ENCODE assay signal across 8 mouse cellular contexts in the genomic region with DNA sequence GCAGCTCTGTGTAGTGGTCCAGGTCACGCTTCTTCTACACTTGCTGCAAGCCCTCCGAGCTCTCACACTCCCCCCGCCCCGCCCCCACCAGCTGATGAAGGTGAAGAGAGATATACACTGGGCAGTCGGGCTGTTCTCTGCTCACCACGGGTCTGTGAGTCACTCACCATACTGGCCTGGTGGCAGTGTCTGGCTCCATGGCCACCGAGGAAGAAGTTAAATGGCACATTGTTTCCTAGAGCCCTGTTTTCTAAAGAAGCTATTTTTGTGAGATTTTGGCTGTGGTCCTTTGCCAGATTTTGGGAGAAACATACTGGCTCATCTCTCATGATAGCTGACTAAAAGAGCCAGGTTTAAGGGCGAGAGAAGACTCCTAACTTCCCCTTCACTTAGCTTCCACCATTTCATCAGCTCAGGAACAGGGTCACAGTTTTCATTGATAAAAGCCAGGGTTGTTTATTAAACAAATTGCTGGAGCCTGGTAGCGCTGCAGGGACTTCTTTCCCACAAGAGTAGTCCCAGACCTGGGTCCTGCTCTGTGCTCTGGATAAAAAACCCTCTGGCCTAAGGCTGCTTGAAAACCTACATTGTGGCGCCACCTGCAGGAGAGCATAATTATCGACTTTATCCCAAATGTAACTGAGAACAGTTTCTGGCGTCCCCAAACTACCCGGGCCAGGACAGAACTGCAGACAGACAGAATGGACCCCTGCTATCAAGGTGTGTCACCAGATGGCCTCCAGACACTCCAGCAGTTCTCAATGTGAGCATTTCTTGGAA. TPM values are rescaled to one million over a fixed set of nuclear protein-coding genes. Genes with fewer than 3 reads are reported as not detected.
DNase-seq lines count a peak whose midpoint lies in the region; ATAC-seq and TF ChIP-seq lines count a peak whose summit lies in the region.

No protein-coding gene starts in this region.

- DNase-seq in forebrain, embryonic 10.5 days (ENCODE audit: extremely low spot score, low spot score) = peak; percentile 71
- peak; percentile 71 for DNase-seq in adrenal gland, postnatal 25 days
- DNase-seq in embryo, embryonic 11.5 days (ENCODE audit: low read depth, low spot score) = peak; percentile 56
- peak; percentile 87 for DNase-seq in heart, postnatal 4 days
- DNase-seq in layer of hippocampus, postnatal 25 days (ENCODE audit: extremely low spot score in 1 of 2, low spot score in 1 of 2) = peak; percentile 76 to 93
- peak; percentile 88 for DNase-seq in lung, postnatal 14 days

- 39% methylated on average over 13 of the region's 13 CpGs for WGBS in forebrain, embryonic 10.5 days
- WGBS in forebrain, embryonic 13.5 days = 40% methylated on average over 13 of the region's 13 CpGs

- no peak for TF ChIP-seq POLR2A in testis, adult 2 months (IDR thresholded peaks at IDR 0.05; ENCODE audit: control insufficient read depth, low read depth, low read length)

- no peaks in the 10 kb centered on the region for H3K9me3 ChIP-seq in forebrain, embryonic 10.5 days
- H3K9me3 ChIP-seq in forebrain, embryonic 13.5 days (replicated peaks) = no peaks in the 10 kb centered on the region

- H3K4me2 ChIP-seq in forebrain, embryonic 13.5 days = no peak overlapping the region

- H3K4me3 ChIP-seq in forebrain, embryonic 10.5 days = no peak overlapping the region
- H3K4me3 ChIP-seq in forebrain, embryonic 13.5 days = no peak overlapping the region
- no peak overlapping the region for H3K4me3 ChIP-seq in testis, adult 2 months (ENCODE audit: control insufficient read depth, low read depth, low read length)

- H3K36me3 ChIP-seq in forebrain, embryonic 10.5 days (replicated peaks) = no peaks in the 10 kb centered on the region
- no peaks in the 10 kb centered on the region for H3K36me3 ChIP-seq in forebrain, embryonic 13.5 days (ENCODE audit: poor library complexity, severe bottlenecking)
- H3K36me3 ChIP-seq in testis, adult 2 months (ENCODE audit: control insufficient read depth, insufficient read depth, low read length) = no peaks in the 10 kb centered on the region

- peaks cover 25% of the 10 kb centered on the region for H3K4me1 ChIP-seq in forebrain, embryonic 10.5 days
- peaks cover 10% of the 10 kb centered on the region; the same call in 1 of the 2 replicates for H3K4me1 ChIP-seq in forebrain, embryonic 13.5 days
- peaks cover 2% of the 10 kb centered on the region for H3K4me1 ChIP-seq in testis, adult 2 months (ENCODE audit: control insufficient read depth, insufficient read depth, low read length)

- peak; percentile 47; the same call in 1 of the 2 replicates for TF ChIP-seq CTCF in testis, adult 2 months (IDR thresholded peaks at IDR 0.05; ENCODE audit: control insufficient read depth, insufficient read depth, insufficient replicate concordance, low read depth, low read length)

- no peak for ATAC-seq in forebrain, embryonic 13.5 days

- H3K27me3 ChIP-seq in forebrain, embryonic 10.5 days (ENCODE audit: poor library complexity, severe bottlenecking) = peaks cover 65% of the 10 kb centered on the region
- peaks cover 22% of the 10 kb centered on the region; the same call in 1 of the 2 replicates for H3K27me3 ChIP-seq in forebrain, embryonic 13.5 days
- H3K27me3 ChIP-seq in testis, adult 2 months (ENCODE audit: control insufficient read depth, insufficient read depth, low read length) = no peaks in the 10 kb centered on the region; the same call in 1 of the 2 replicates

- H3K27ac ChIP-seq in forebrain, embryonic 10.5 days = no peak overlapping the region
- H3K27ac ChIP-seq in forebrain, embryonic 13.5 days = no peak overlapping the region
- no peak overlapping the region for H3K27ac ChIP-seq in testis, adult 2 months (ENCODE audit: control insufficient read depth, insufficient read depth, low read depth, low read length)

- no peak overlapping the region for H3K9ac ChIP-seq in forebrain, embryonic 13.5 days

RNA-seq across cellular contexts. Expression of gene Plxna4, which starts 3.2 kb away (rescaled TPM):
- polyA plus RNA-seq in forebrain, embryonic 10.5 days (2016; fragmentation: Nextera tagmentation; extraction: Ambion mirVana) = 1.0 and 1.2 TPM in 2 replicates
- polyA plus RNA-seq in forebrain, embryonic 13.5 days (2015; fragmentation: Nextera tagmentation; extraction: Ambion mirVana) = 14.8 and 18.6 TPM in 2 replicates
- 3.6 and 5.0 TPM in 2 replicates for total RNA-seq in adrenal gland, postnatal 25 days (2021)
- 10 to 100 TPM; 34.3 TPM for total RNA-seq in heart, postnatal 4 days (2021)
- 100 to 1,000 TPM; 114 to 132 TPM for total RNA-seq in layer of hippocampus, postnatal 25 days (2021)
- 0.62 and 0.69 TPM in 2 replicates for polyA plus RNA-seq in testis, adult 2 months (2012; rRNA removed)
